ENCODE assay signal across 20 mouse cellular contexts in genomic region chr2:118781115-118781514, GRCm38 (mm10). TPM values are rescaled to one million over a fixed set of nuclear protein-coding genes. Genes with fewer than 3 reads are reported as not detected.
DNase-seq lines count a peak whose midpoint lies in the region; ATAC-seq and TF ChIP-seq lines count a peak whose summit lies in the region.
"Had no signal": no experiment of that assay in that cellular context is flagged by ENCODE, and none has a peak within 500 bp of the region (broad histone marks: within the 10 kb centered on the region; RNA-seq: fewer than 3 reads in every experiment).

No protein-coding gene starts in this region.

- no peak for ATAC-seq in forebrain, embryonic 13.5 days
- no peak for ATAC-seq in forebrain, embryonic 11.5 days (replicated peaks; ENCODE audit: low FRiP score)
- ATAC-seq in neural tube, embryonic 12.5 days (ENCODE audit: low FRiP score, low read depth): no peak
- no peak for ATAC-seq in hindbrain, postnatal 0 days
- ATAC-seq in monocyte, adult 5-6 weeks (replicated peaks; ENCODE audit: insufficient number of reproducible peaks, low FRiP score, low TSS enrichment, poor library complexity, severe bottlenecking): no peak
- ATAC-seq: intestine, embryonic 16.5 days had no signal

- H3K36me3 ChIP-seq in forebrain, embryonic 13.5 days (ENCODE audit: poor library complexity, severe bottlenecking): peaks cover under 1% of the 10 kb centered on the region; the same call in 1 of the 2 replicates
- no peaks in the 10 kb centered on the region for H3K36me3 ChIP-seq in forebrain, embryonic 11.5 days (ENCODE audit: control insufficient read depth, insufficient read depth, low read length)
- no peaks in the 10 kb centered on the region for H3K36me3 ChIP-seq in neural tube, embryonic 12.5 days
- H3K36me3 ChIP-seq in hindbrain, postnatal 0 days (ENCODE audit: insufficient read depth, low read length): 0 out of 2 replicates have a peak, but pooled peaks cover 2% of the 10 kb centered on the region
- H3K36me3 ChIP-seq: embryonic facial prominence, embryonic 12.5 days; heart, embryonic 12.5 days; kidney, embryonic 15.5 days; liver, embryonic 13.5 days had no signal

- no peaks in the 10 kb centered on the region for H3K9me3 ChIP-seq in forebrain, embryonic 13.5 days (replicated peaks)
- no peaks in the 10 kb centered on the region for H3K9me3 ChIP-seq in forebrain, embryonic 11.5 days (ENCODE audit: control insufficient read depth, low read length)
- no peaks in the 10 kb centered on the region for H3K9me3 ChIP-seq in neural tube, embryonic 12.5 days
- no peaks in the 10 kb centered on the region for H3K9me3 ChIP-seq in hindbrain, postnatal 0 days (ENCODE audit: low read length)
- H3K9me3 ChIP-seq: embryonic facial prominence, embryonic 12.5 days; heart, embryonic 12.5 days; kidney, embryonic 15.5 days; liver, embryonic 13.5 days had no signal

- no peak overlapping the region for H3K27ac ChIP-seq in forebrain, embryonic 13.5 days
- H3K27ac ChIP-seq in forebrain, embryonic 11.5 days (ENCODE audit: low read depth, low read length): no peak overlapping the region
- no peak overlapping the region for H3K27ac ChIP-seq in neural tube, embryonic 12.5 days
- H3K27ac ChIP-seq in hindbrain, postnatal 0 days: no peak overlapping the region
- H3K27ac ChIP-seq: embryonic facial prominence, embryonic 12.5 days; kidney, embryonic 15.5 days; liver, embryonic 13.5 days had no signal

- no peak overlapping the region for H3K4me3 ChIP-seq in forebrain, embryonic 13.5 days
- no peak overlapping the region for H3K4me3 ChIP-seq in forebrain, embryonic 11.5 days (ENCODE audit: low read depth, low read length)
- H3K4me3 ChIP-seq in neural tube, embryonic 12.5 days: no peak overlapping the region
- peak overlapping the region; percentile 44 for H3K4me3 ChIP-seq in hindbrain, postnatal 0 days (ENCODE audit: low read length)
- H3K4me3 ChIP-seq: embryonic facial prominence, embryonic 12.5 days; heart, embryonic 12.5 days; kidney, embryonic 15.5 days; liver, embryonic 13.5 days had no signal

- H3K4me2 ChIP-seq in forebrain, embryonic 13.5 days: peak overlapping the region; percentile 62
- H3K4me2 ChIP-seq in forebrain, embryonic 11.5 days (ENCODE audit: low read depth, low read length, severe bottlenecking): no peak overlapping the region
- H3K4me2 ChIP-seq in neural tube, embryonic 12.5 days (replicated peaks): peak overlapping the region; percentile 60
- peak overlapping the region; percentile 65 for H3K4me2 ChIP-seq in hindbrain, postnatal 0 days (ENCODE audit: low read depth, low read length)
- H3K4me2 ChIP-seq: embryonic facial prominence, embryonic 12.5 days; heart, embryonic 12.5 days; kidney, embryonic 15.5 days; liver, embryonic 13.5 days had no signal

- 28% methylated on average over 1 of the region's 1 CpGs for WGBS in forebrain, embryonic 13.5 days
- WGBS in forebrain, embryonic 11.5 days: 37% methylated on average over 1 of the region's 1 CpGs
- WGBS in neural tube, embryonic 12.5 days: 43% methylated on average over 1 of the region's 1 CpGs
- 35% methylated on average over 1 of the region's 1 CpGs for WGBS in hindbrain, postnatal 0 days

- no peak for TF ChIP-seq CTCF in hindbrain, postnatal 0 days (IDR thresholded peaks at IDR 0.05; ENCODE audit: low read depth)

- no peak for DNase-seq in forebrain, embryonic 11.5 days (ENCODE audit: low spot score)
- no peak for DNase-seq in neural tube, embryonic 10.5 days (ENCODE audit: extremely low spot score, low spot score)
- DNase-seq in hindbrain, postnatal 0 days (ENCODE audit: low spot score): no peak
- DNase-seq in kidney, postnatal 25 days: no peak
- DNase-seq in thymus, postnatal 4 days: no peak
- DNase-seq: adrenal gland, postnatal 36 days; liver, embryonic 13.5 days; right cerebral cortex, postnatal 14 days had no signal

- no peak overlapping the region for H3K9ac ChIP-seq in forebrain, embryonic 13.5 days
- no peak overlapping the region for H3K9ac ChIP-seq in forebrain, embryonic 11.5 days (ENCODE audit: low read length)
- no peak overlapping the region for H3K9ac ChIP-seq in neural tube, embryonic 12.5 days
- peak overlapping the region; percentile 62; the same call in 1 of the 2 replicates for H3K9ac ChIP-seq in hindbrain, postnatal 0 days (replicated peaks; ENCODE audit: low read length)
- H3K9ac ChIP-seq: embryonic facial prominence, embryonic 12.5 days; heart, embryonic 12.5 days; kidney, embryonic 15.5 days; liver, embryonic 13.5 days had no signal

- peaks cover 12% of the 10 kb centered on the region; the same call in 1 of the 2 replicates for H3K27me3 ChIP-seq in forebrain, embryonic 13.5 days
- H3K27me3 ChIP-seq in forebrain, embryonic 11.5 days (ENCODE audit: control insufficient read depth, insufficient read depth, low read length): peaks cover 2% of the 10 kb centered on the region; the same call in 1 of the 2 replicates
- no peaks in the 10 kb centered on the region for H3K27me3 ChIP-seq in neural tube, embryonic 12.5 days (replicated peaks)
- H3K27me3 ChIP-seq in hindbrain, postnatal 0 days (ENCODE audit: insufficient read depth, low read length): no peaks in the 10 kb centered on the region

- peaks cover 20% of the 10 kb centered on the region for H3K4me1 ChIP-seq in forebrain, embryonic 13.5 days
- H3K4me1 ChIP-seq in forebrain, embryonic 11.5 days (replicated peaks; ENCODE audit: control insufficient read depth, insufficient read depth, low read length): no peaks in the 10 kb centered on the region; the same call in 1 of the 2 replicates
- peaks cover 5% of the 10 kb centered on the region; the same call in 1 of the 2 replicates for H3K4me1 ChIP-seq in neural tube, embryonic 12.5 days
- H3K4me1 ChIP-seq in hindbrain, postnatal 0 days (ENCODE audit: insufficient read depth, low read length): 0 out of 2 replicates have a peak, but pooled peaks cover 6% of the 10 kb centered on the region

RNA-seq across cellular contexts. Expression of gene Disp2, which starts 1.6 kb away (rescaled TPM):
- 13.6 and 15.7 TPM in 2 replicates for polyA plus RNA-seq in forebrain, embryonic 13.5 days (2015; fragmentation: Nextera tagmentation; extraction: Ambion mirVana)
- polyA plus RNA-seq in forebrain, embryonic 11.5 days (2014; fragmentation: Nextera tagmentation; extraction: Ambion mirVana): 5.4 and 5.9 TPM in 2 replicates
- polyA plus RNA-seq in neural tube, embryonic 12.5 days (2016; fragmentation: Nextera tagmentation; extraction: Ambion mirVana): 21.7 and 24.0 TPM in 2 replicates
- 175 and 188 TPM in 2 replicates for total RNA-seq in hindbrain, postnatal 0 days (2014; rRNA removed)
- polyA plus RNA-seq in hindbrain, postnatal 0 days (2015; fragmentation: Nextera tagmentation; extraction: Ambion mirVana): 56.4 and 70.4 TPM in 2 replicates
- not detected in 3 replicates for total RNA-seq in monocyte, adult 5-6 weeks (2017)
- total RNA-seq: common myeloid progenitor, adult 5-6 weeks; megakaryocyte progenitor cell, adult 5-6 weeks had no signal

RNA-seq across cellular contexts. Expression of gene Phgr1, which starts 8.5 kb away (rescaled TPM):
- not detected in 2 replicates for polyA plus RNA-seq in forebrain, embryonic 13.5 days (2015; fragmentation: Nextera tagmentation; extraction: Ambion mirVana)
- not detected in 2 replicates for polyA plus RNA-seq in forebrain, embryonic 11.5 days (2014; fragmentation: Nextera tagmentation; extraction: Ambion mirVana)
- not detected in 2 replicates for polyA plus RNA-seq in neural tube, embryonic 12.5 days (2016; fragmentation: Nextera tagmentation; extraction: Ambion mirVana)
- not detected in 2 replicates for total RNA-seq in hindbrain, postnatal 0 days (2014; rRNA removed)
- polyA plus RNA-seq in hindbrain, postnatal 0 days (2015; fragmentation: Nextera tagmentation; extraction: Ambion mirVana): not detected in 2 replicates
- not detected in 3 replicates for total RNA-seq in monocyte, adult 5-6 weeks (2017)
- total RNA-seq: adrenal gland, postnatal 36 days; common myeloid progenitor, adult 5-6 weeks; heart, postnatal 25 days; megakaryocyte progenitor cell, adult 5-6 weeks had no signal
- polyA plus RNA-seq: C2C12; embryonic facial prominence, embryonic 12.5 days; heart, embryonic 12.5 days; kidney, embryonic 15.5 days; limb, embryonic 11.5 days; liver, embryonic 13.5 days had no signal

RNA-seq across cellular contexts. Expression of gene Ccdc9b, which starts 18.7 kb away (rescaled TPM):
- polyA plus RNA-seq in forebrain, embryonic 13.5 days (2015; fragmentation: Nextera tagmentation; extraction: Ambion mirVana): 1.5 and 2.0 TPM in 2 replicates
- polyA plus RNA-seq in forebrain, embryonic 11.5 days (2014; fragmentation: Nextera tagmentation; extraction: Ambion mirVana): 0.36 and 0.87 TPM in 2 replicates
- polyA plus RNA-seq in neural tube, embryonic 12.5 days (2016; fragmentation: Nextera tagmentation; extraction: Ambion mirVana): 1.6 and 1.9 TPM in 2 replicates
- total RNA-seq in hindbrain, postnatal 0 days (2014; rRNA removed): 1.4 and 3.9 TPM in 2 replicates
- 0.70 and 0.84 TPM in 2 replicates for polyA plus RNA-seq in hindbrain, postnatal 0 days (2015; fragmentation: Nextera tagmentation; extraction: Ambion mirVana)
- total RNA-seq in monocyte, adult 5-6 weeks (2017): 0.10 to 0.19 TPM in 2 of 3 replicates, not detected in the other

RNA-seq across cellular contexts. Expression of gene Knstrn, which starts 32.7 kb away (rescaled TPM):
- polyA plus RNA-seq in forebrain, embryonic 13.5 days (2015; fragmentation: Nextera tagmentation; extraction: Ambion mirVana): 130 and 133 TPM in 2 replicates
- 196 and 202 TPM in 2 replicates for polyA plus RNA-seq in forebrain, embryonic 11.5 days (2014; fragmentation: Nextera tagmentation; extraction: Ambion mirVana)
- polyA plus RNA-seq in neural tube, embryonic 12.5 days (2016; fragmentation: Nextera tagmentation; extraction: Ambion mirVana): 90.3 and 93.5 TPM in 2 replicates
- total RNA-seq in hindbrain, postnatal 0 days (2014; rRNA removed): 5.5 and 8.6 TPM in 2 replicates
- 16.5 and 21.6 TPM in 2 replicates for polyA plus RNA-seq in hindbrain, postnatal 0 days (2015; fragmentation: Nextera tagmentation; extraction: Ambion mirVana)
- total RNA-seq in monocyte, adult 5-6 weeks (2017): 6.5 to 23.1 TPM (median 15.4 TPM) in 3 replicates

RNA-seq across cellular contexts. Expression of gene Inafm2, which starts 35.6 kb away (rescaled TPM):
- 26.3 and 27.0 TPM in 2 replicates for polyA plus RNA-seq in forebrain, embryonic 13.5 days (2015; fragmentation: Nextera tagmentation; extraction: Ambion mirVana)
- polyA plus RNA-seq in forebrain, embryonic 11.5 days (2014; fragmentation: Nextera tagmentation; extraction: Ambion mirVana): 28.6 and 30.4 TPM in 2 replicates
- polyA plus RNA-seq in neural tube, embryonic 12.5 days (2016; fragmentation: Nextera tagmentation; extraction: Ambion mirVana): 25.2 and 25.4 TPM in 2 replicates
- 19.8 and 21.1 TPM in 2 replicates for total RNA-seq in hindbrain, postnatal 0 days (2014; rRNA removed)
- polyA plus RNA-seq in hindbrain, postnatal 0 days (2015; fragmentation: Nextera tagmentation; extraction: Ambion mirVana): 18.9 TPM in 2 replicates
- total RNA-seq in monocyte, adult 5-6 weeks (2017): 14.5 to 23.9 TPM (median 19.3 TPM) in 3 replicates
